Mouse (Mus musculus): ENCODE measurements around the gene Fbf1.

GRCm38 (mm10) chr11:116196866-116197583 is 29.1 kb upstream of the Fbf1 start:
- TF ChIP-seq CTCF (IDR thresholded peaks at IDR 0.05; ENCODE audit: low read depth, low read length) (no peak), POLR2A (IDR thresholded peaks at IDR 0.05; ENCODE audit: insufficient read depth, low read length) (no peak)

Measured in ES-Bruce4 (cell line).